In genomic region chr16:10774726-10775125, GRCm38 (mm10) we compare ENCODE assay signal across 19 mouse cellular contexts. TPM values are rescaled to one million over a fixed set of nuclear protein-coding genes. Genes with fewer than 3 reads are reported as not detected.
DNase-seq lines count a peak whose midpoint lies in the region; ATAC-seq and TF ChIP-seq lines count a peak whose summit lies in the region.
"Had no signal": no experiment of that assay in that cellular context is flagged by ENCODE, and none has a peak within 500 bp of the region (broad histone marks: within the 10 kb centered on the region; RNA-seq: fewer than 3 reads in every experiment).

No protein-coding gene starts in this region.

- 0 out of 2 replicates have a peak overlapping the region, but pooled peaks have one; percentile 18 for H3K9ac ChIP-seq in heart, embryonic 11.5 days (ENCODE audit: low read depth, low read length)
- H3K9ac ChIP-seq: embryonic facial prominence, embryonic 12.5 days; hindbrain, embryonic 12.5 days; limb, embryonic 15.5 days; lung, embryonic 14.5 days had no signal

- TF ChIP-seq CTCF in G1E (IDR thresholded peaks at IDR 0.05; ENCODE audit: low read depth, low read length): no peak

- no peak overlapping the region for H3K4me2 ChIP-seq in heart, embryonic 11.5 days
- H3K4me2 ChIP-seq: embryonic facial prominence, embryonic 12.5 days; hindbrain, embryonic 12.5 days; limb, embryonic 15.5 days; lung, embryonic 14.5 days had no signal

- H3K9me3 ChIP-seq in heart, embryonic 11.5 days (replicated peaks; ENCODE audit: control insufficient read depth, low read length): no peaks in the 10 kb centered on the region
- no peaks in the 10 kb centered on the region for H3K9me3 ChIP-seq in G1E (replicated peaks)
- H3K9me3 ChIP-seq: embryonic facial prominence, embryonic 12.5 days; hindbrain, embryonic 12.5 days; limb, embryonic 15.5 days had no signal

- no peak for ATAC-seq in heart, embryonic 11.5 days (replicated peaks; ENCODE audit: insufficient number of reproducible peaks, low FRiP score, low TSS enrichment)
- ATAC-seq in G1E (ENCODE audit: extremely low read depth, insufficient number of reproducible peaks, low FRiP score, poor library complexity, severe bottlenecking): peak; percentile 37
- no peak for ATAC-seq in erythroid progenitor cell, adult 5-6 weeks (replicated peaks; ENCODE audit: low FRiP score, poor library complexity, severe bottlenecking)
- ATAC-seq: intestine, embryonic 16.5 days had no signal

- intact Hi-C loops in heart, postnatal 14 days (cut with DNase I): no loop called here
- intact Hi-C loops in left cerebral cortex, postnatal 25 days (cut with DNase I): no loop called here

- DNase-seq in heart, postnatal 14 days: no peak
- peak; percentile 34 for DNase-seq in A20 (ENCODE audit: low read depth, low spot score)
- DNase-seq in G1E (ENCODE audit: low spot score): no peak
- peak; percentile 79 for DNase-seq in induced T-regulatory cell, adult 2 months (ENCODE audit: low read depth)
- no peak for DNase-seq in urinary bladder, postnatal 36 days (ENCODE audit: low spot score in 2 of 2)
- DNase-seq in left cerebral cortex, postnatal 25 days (ENCODE audit: low spot score in 2 of 2): no peak
- DNase-seq: heart, adult 18-20 months; lung, embryonic 14.5 days had no signal

- peaks cover 23% of the 10 kb centered on the region for H3K4me1 ChIP-seq in heart, embryonic 11.5 days (ENCODE audit: control insufficient read depth, insufficient read depth, low read length)
- H3K4me1 ChIP-seq in G1E (ENCODE audit: insufficient read depth, low read depth, low read length): peaks cover 94% of the 10 kb centered on the region
- H3K4me1 ChIP-seq: hindbrain, embryonic 12.5 days had no signal

- H3K27me3 ChIP-seq in heart, embryonic 11.5 days (ENCODE audit: control insufficient read depth, insufficient read depth, low read length): no peaks in the 10 kb centered on the region
- no peaks in the 10 kb centered on the region for H3K27me3 ChIP-seq in G1E (ENCODE audit: insufficient read depth, low read length)
- H3K27me3 ChIP-seq: embryonic facial prominence, embryonic 12.5 days; hindbrain, embryonic 12.5 days; limb, embryonic 15.5 days had no signal

- 36% methylated on average over 4 of the region's 4 CpGs for WGBS in heart, embryonic 11.5 days (ENCODE audit: insufficient replicate concordance)

- H3K36me3 ChIP-seq in heart, embryonic 11.5 days (ENCODE audit: control insufficient read depth, insufficient read depth, low read length): no peaks in the 10 kb centered on the region
- H3K36me3 ChIP-seq in G1E (replicated peaks): no peaks in the 10 kb centered on the region
- H3K36me3 ChIP-seq: embryonic facial prominence, embryonic 12.5 days; hindbrain, embryonic 12.5 days; limb, embryonic 15.5 days had no signal

- H3K4me3 ChIP-seq in heart, embryonic 11.5 days (ENCODE audit: low read depth, low read length): no peak overlapping the region
- peak overlapping the region; percentile 47; the same call in 1 of the 2 replicates for H3K4me3 ChIP-seq in G1E (ENCODE audit: low read depth, low read length)
- H3K4me3 ChIP-seq: embryonic facial prominence, embryonic 12.5 days; hindbrain, embryonic 12.5 days; limb, embryonic 15.5 days had no signal

- no peak overlapping the region for H3K27ac ChIP-seq in heart, embryonic 11.5 days (ENCODE audit: low read depth, low read length)
- H3K27ac ChIP-seq: embryonic facial prominence, embryonic 12.5 days; hindbrain, embryonic 12.5 days; kidney, postnatal 0 days; limb, embryonic 15.5 days had no signal

RNA-seq across cellular contexts. Expression of gene Socs1, which starts 10.6 kb away (rescaled TPM):
- polyA plus RNA-seq in heart, embryonic 11.5 days (2014; fragmentation: Nextera tagmentation; extraction: Ambion mirVana): 4.8 and 5.3 TPM in 2 replicates
- 1 to 10 TPM in 1 of 2 experiments, under 1 TPM in 1; 0.84 to 1.9 TPM for total RNA-seq in heart, postnatal 14 days (2021)
- total RNA-seq in G1E (2014; fragmentation: Nextera tagmentation): 1.6 and 1.7 TPM in 2 replicates
- total RNA-seq in G1E (2017): 6.2 and 7.7 TPM in 2 replicates
- polyA plus RNA-seq in G1E (2012): 13.0 and 18.9 TPM in 2 replicates
- total RNA-seq in erythroid progenitor cell, adult 5-6 weeks (2015; ENCODE audit: low replicate concordance): 0.72 TPM in 1 of 2 replicates, not detected in the other
- total RNA-seq in erythroid progenitor cell, adult 5-6 weeks (2017; ENCODE audit: low replicate concordance): 0.08 and 1.0 TPM in 2 replicates
- under 1 TPM; 0.80 to 0.82 TPM for total RNA-seq in left cerebral cortex, postnatal 25 days (2021)

RNA-seq across cellular contexts. Expression of gene Tnp2, which starts 13.7 kb away (rescaled TPM):
- not detected in 2 replicates for polyA plus RNA-seq in heart, embryonic 11.5 days (2014; fragmentation: Nextera tagmentation; extraction: Ambion mirVana)
- not detected for total RNA-seq in heart, postnatal 14 days (2021)
- total RNA-seq in G1E (2014; fragmentation: Nextera tagmentation) (not detected in 2 replicates), G1E (2017) (not detected in 2 replicates)
- polyA plus RNA-seq in G1E (2012): not detected in 2 replicates
- total RNA-seq in erythroid progenitor cell, adult 5-6 weeks (2015; ENCODE audit: low replicate concordance): not detected in 2 replicates
- total RNA-seq in erythroid progenitor cell, adult 5-6 weeks (2017; ENCODE audit: low replicate concordance): not detected in 2 replicates
- not detected for total RNA-seq in left cerebral cortex, postnatal 25 days (2021)
- total RNA-seq: gastrocnemius, adult 18-20 months; heart, adult 18-20 months; left cerebral cortex, postnatal 10 days; neutrophil, adult 5-6 weeks had no signal
- polyA plus RNA-seq: embryonic facial prominence, embryonic 12.5 days; hindbrain, embryonic 12.5 days; intestine, embryonic 16.5 days; kidney, postnatal 0 days; limb, embryonic 15.5 days; lung, embryonic 14.5 days had no signal

RNA-seq across cellular contexts. Expression of gene Prm3, which starts 16.0 kb away (rescaled TPM):
- not detected in 2 replicates for polyA plus RNA-seq in heart, embryonic 11.5 days (2014; fragmentation: Nextera tagmentation; extraction: Ambion mirVana)
- not detected for total RNA-seq in heart, postnatal 14 days (2021)
- total RNA-seq in G1E (2014; fragmentation: Nextera tagmentation): not detected in 2 replicates
- total RNA-seq in G1E (2017): not detected in 2 replicates
- not detected in 2 replicates for polyA plus RNA-seq in G1E (2012)
- not detected in 2 replicates for total RNA-seq in erythroid progenitor cell, adult 5-6 weeks (2015; ENCODE audit: low replicate concordance)
- not detected in 2 replicates for total RNA-seq in erythroid progenitor cell, adult 5-6 weeks (2017; ENCODE audit: low replicate concordance)
- not detected for total RNA-seq in left cerebral cortex, postnatal 25 days (2021)
- total RNA-seq: gastrocnemius, adult 18-20 months; heart, adult 18-20 months; left cerebral cortex, postnatal 10 days; neutrophil, adult 5-6 weeks had no signal
- polyA plus RNA-seq: embryonic facial prominence, embryonic 12.5 days; heart, embryonic 16.5 days; hindbrain, embryonic 12.5 days; intestine, embryonic 16.5 days; kidney, postnatal 0 days; limb, embryonic 15.5 days; lung, embryonic 14.5 days had no signal

RNA-seq across cellular contexts. Expression of gene Prm2, which starts 21.2 kb away (rescaled TPM):
- not detected in 2 replicates for polyA plus RNA-seq in heart, embryonic 11.5 days (2014; fragmentation: Nextera tagmentation; extraction: Ambion mirVana)
- not detected for total RNA-seq in heart, postnatal 14 days (2021)
- total RNA-seq in G1E (2014; fragmentation: Nextera tagmentation) (not detected in 2 replicates), G1E (2017) (0.49 TPM in 1 of 2 replicates, not detected in the other)
- polyA plus RNA-seq in G1E (2012): not detected in 2 replicates
- total RNA-seq in erythroid progenitor cell, adult 5-6 weeks (2015; ENCODE audit: low replicate concordance): not detected in 2 replicates
- total RNA-seq in erythroid progenitor cell, adult 5-6 weeks (2017; ENCODE audit: low replicate concordance): not detected in 2 replicates
- not detected for total RNA-seq in left cerebral cortex, postnatal 25 days (2021)
- total RNA-seq: gastrocnemius, adult 18-20 months; heart, adult 18-20 months; left cerebral cortex, postnatal 10 days; neutrophil, adult 5-6 weeks had no signal
- polyA plus RNA-seq: embryonic facial prominence, embryonic 12.5 days; heart, embryonic 16.5 days; hindbrain, embryonic 12.5 days; intestine, embryonic 16.5 days; kidney, postnatal 0 days; limb, embryonic 15.5 days; lung, embryonic 14.5 days had no signal

RNA-seq across cellular contexts. Expression of gene Prm1, which starts 30.9 kb away (rescaled TPM):
- polyA plus RNA-seq in heart, embryonic 11.5 days (2014; fragmentation: Nextera tagmentation; extraction: Ambion mirVana): not detected in 2 replicates
- not detected for total RNA-seq in heart, postnatal 14 days (2021)
- total RNA-seq in G1E (2014; fragmentation: Nextera tagmentation) (not detected in 2 replicates), G1E (2017) (not detected in 2 replicates)
- polyA plus RNA-seq in G1E (2012): not detected in 2 replicates
- not detected in 2 replicates for total RNA-seq in erythroid progenitor cell, adult 5-6 weeks (2015; ENCODE audit: low replicate concordance)
- total RNA-seq in erythroid progenitor cell, adult 5-6 weeks (2017; ENCODE audit: low replicate concordance): not detected in 2 replicates
- not detected for total RNA-seq in left cerebral cortex, postnatal 25 days (2021)
- total RNA-seq: gastrocnemius, adult 18-20 months; heart, adult 18-20 months; left cerebral cortex, postnatal 10 days; neutrophil, adult 5-6 weeks had no signal
- polyA plus RNA-seq: embryonic facial prominence, embryonic 12.5 days; hindbrain, embryonic 12.5 days; intestine, embryonic 16.5 days; kidney, postnatal 0 days; lung, embryonic 14.5 days had no signal

Comparison
In these comparisons a context has a peak if more than half of its experiments do, and no peak if none do; other contexts are left out.
1. DNase-seq: peak in A20 (single experiment) and induced T-regulatory cell, adult 2 months (single experiment); none in heart, postnatal 14 days (0 of 2), G1E (single experiment), urinary bladder, postnatal 36 days (0 of 2) and left cerebral cortex, postnatal 25 days (0 of 2).